Mouse (Mus musculus): ENCODE results near the gene Washc3.

DNA sequence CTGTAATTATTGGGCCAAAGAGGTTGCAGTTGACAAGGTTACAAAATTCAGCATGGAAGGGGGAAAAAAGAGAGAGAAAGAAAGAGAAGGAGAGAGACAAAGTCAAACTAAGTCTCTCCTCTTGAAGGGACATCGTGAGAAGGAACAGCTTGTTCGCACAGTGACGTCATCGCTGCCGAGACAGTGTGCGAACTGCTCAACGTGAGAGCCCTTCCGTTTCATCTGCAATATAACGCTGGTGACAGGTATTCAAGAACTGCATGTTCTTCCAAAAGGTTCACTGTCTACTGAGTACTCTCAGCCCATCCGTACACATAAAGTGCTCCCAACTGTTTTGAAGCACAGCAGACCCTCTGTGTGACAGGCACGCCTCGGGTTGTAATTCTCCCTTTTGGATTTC, 59.4 kb downstream of the Washc3 start:
- TF ChIP-seq CTCF (IDR thresholded peaks at IDR 0.05; ENCODE audit: borderline replicate concordance, insufficient read depth, low read depth, low read length) (no peak), POLR2A (IDR thresholded peaks at IDR 0.05; ENCODE audit: borderline replicate concordance, insufficient read depth, low read length) (no peak)

All from cerebellum, adult 2 months (tissue).